Mouse (Mus musculus) heart, postnatal 0 days (tissue): Measurements from ENCODE around the gene 4931400O07Rik. TPM values are rescaled to one million over a fixed set of nuclear protein-coding genes. Genes with fewer than 3 reads are reported as not detected.

ENCODE experiments used
- ATAC-seq: fragments of 200-750 bp; cut with Nextera tagmentation; 2 replicates; pipeline ENCODE4 v1.8.0; 2017; ENCODE audit warnings: low read depth, moderate number of reproducible peaks, moderate library complexity; ENCODE audit not compliant: insufficient read depth
- DNase-seq: peaks from one replicate; pipeline ENCODE4 v3.0.0-alpha.2; 2016; ENCODE audit warnings: low spot score
- H3K27ac ChIP-seq: fragments of 300-500 bp; sonication (generic); 2 replicates; pipeline ENCODE4 v1.5.1; 2014; ENCODE audit warnings: low read depth, mild to moderate bottlenecking
- H3K27me3 ChIP-seq: fragments of 300-500 bp; sonication (generic); 2 replicates; pipeline ENCODE4 v1.6.1; 2014; ENCODE audit warnings: low read length, mixed read lengths; ENCODE audit not compliant: control insufficient read depth, insufficient read depth
- H3K36me3 ChIP-seq: fragments of 300-500 bp; sonication (generic); replicated peaks from 2 replicates; pipeline ENCODE4 v1.6.1; 2014; ENCODE audit warnings: low read length, mixed read lengths; ENCODE audit not compliant: control insufficient read depth, insufficient read depth
- H3K4me1 ChIP-seq: fragments of 300-500 bp; sonication (generic); 2 replicates; pipeline ENCODE4 v1.6.1; 2014; ENCODE audit warnings: antibody characterized with exemption; ENCODE audit not compliant: control insufficient read depth, insufficient read depth
- H3K4me2 ChIP-seq: fragments of 300-500 bp; sonication (generic); 2 replicates; pipeline ENCODE4 v1.6.1; 2014; ENCODE audit warnings: low read depth, mild to moderate bottlenecking, low read length, moderate library complexity
- H3K4me3 ChIP-seq: fragments of 300-500 bp; sonication (generic); 2 replicates; pipeline ENCODE4 v1.5.1; 2014; ENCODE audit warnings: low read depth, low read length
- H3K9ac ChIP-seq: fragments of 300-500 bp; sonication (generic); replicated peaks from 2 replicates; pipeline ENCODE4 v1.6.1; 2014; ENCODE audit warnings: low read depth, low read length, mixed read lengths
- H3K9me3 ChIP-seq: fragments of 300-500 bp; sonication (generic); replicated peaks from 2 replicates; pipeline ENCODE4 v1.6.1; 2016; ENCODE audit warnings: low read length; ENCODE audit not compliant: control insufficient read depth
- CTCF ChIP-seq: IDR thresholded peaks from 2 replicates; pipeline ENCODE4 v1.5.1; 2016; ENCODE audit warnings: antibody characterized with exemption, control low read depth, low read depth
- EP300 ChIP-seq: IDR thresholded peaks from 2 replicates; pipeline ENCODE4 v1.6.1; 2016; ENCODE audit warnings: antibody characterized with exemption, low read depth
- WGBS: fragments of 180-500 bp; shearing (Covaris S2); extraction: QIAGEN DNeasy Blood & Tissue Kit; methylation state at CpG from one replicate; pipeline ENCODE4 v1.1.7; 2014; 5-methylcytosine and 5-hydroxymethylcytosine counted together
- polyA plus RNA-seq: library from polyadenylated mRNA; unstranded; fragments of >200 nt; fragmentation: Nextera tagmentation; extraction: Ambion mirVana; gene quantifications from 2 replicates; pipeline ENCODE4 v1.2.1, GENCODE M21; 2015
- total RNA-seq: library from RNA; depleted of rRNA; stranded (reverse); fragments of >200 nt; gene quantifications from 2 replicates; pipeline ENCODE4 v1.2.3, GENCODE M21; 2014; ENCODE audit warnings: low replicate concordance; rRNA removed

Gene 4931400O07Rik
- not detected in 2 replicates for total RNA-seq
- not detected in 2 replicates for polyA plus RNA-seq

DNA sequence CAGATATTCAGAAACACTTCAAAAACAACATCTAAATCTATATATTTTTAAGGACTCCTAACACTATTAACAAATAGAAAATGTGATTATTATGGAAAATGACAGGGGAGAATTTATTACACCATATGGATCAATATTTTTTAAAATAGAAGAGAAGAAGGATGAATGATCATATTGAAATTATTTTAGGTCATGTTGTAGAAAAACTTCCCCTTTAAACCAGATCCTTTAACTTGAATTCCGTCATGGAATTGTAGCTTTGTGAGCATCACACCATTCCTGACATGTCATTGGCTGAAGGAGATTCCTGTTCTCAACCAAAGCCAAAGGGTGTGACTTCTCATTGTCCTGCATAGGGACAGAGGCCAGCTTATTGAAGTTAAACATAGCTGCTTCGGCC is at the start of gene 4931400O07Rik:
Gene 4931400O07Rik (plus strand): TSS at position 301 of the 400 bp plus-strand sequence.
- no peak within 1 kb of the TSS for H3K4me2 ChIP-seq
- H3K9ac ChIP-seq: no peak within 1 kb of the TSS
- H3K4me1 ChIP-seq: no peaks in the 10 kb centered on the region
- no peak within 1 kb of the TSS for H3K4me3 ChIP-seq
- 68% methylated on average over 2 of the region's 2 CpGs for WGBS
- DNase-seq: no peak
- H3K27ac ChIP-seq: no peak within 1 kb of the TSS
- no peaks in the 10 kb centered on the region for H3K27me3 ChIP-seq
- no peak for TF ChIP-seq CTCF
- TF ChIP-seq EP300: no peak
- H3K9me3 ChIP-seq: no peaks in the 10 kb centered on the region
- no peak for ATAC-seq
- no peaks in the 10 kb centered on the region for H3K36me3 ChIP-seq

Other genes starting within 250 kb of the 4931400O07Rik start
- not detected in 2 replicates for gene 4933402E13Rik, start 184.5 kb upstream of the 4931400O07Rik start, total RNA-seq
- gene 4933402E13Rik, start 184.5 kb upstream of the 4931400O07Rik start, polyA plus RNA-seq: not detected in 2 replicates